In the genomic region with DNA sequence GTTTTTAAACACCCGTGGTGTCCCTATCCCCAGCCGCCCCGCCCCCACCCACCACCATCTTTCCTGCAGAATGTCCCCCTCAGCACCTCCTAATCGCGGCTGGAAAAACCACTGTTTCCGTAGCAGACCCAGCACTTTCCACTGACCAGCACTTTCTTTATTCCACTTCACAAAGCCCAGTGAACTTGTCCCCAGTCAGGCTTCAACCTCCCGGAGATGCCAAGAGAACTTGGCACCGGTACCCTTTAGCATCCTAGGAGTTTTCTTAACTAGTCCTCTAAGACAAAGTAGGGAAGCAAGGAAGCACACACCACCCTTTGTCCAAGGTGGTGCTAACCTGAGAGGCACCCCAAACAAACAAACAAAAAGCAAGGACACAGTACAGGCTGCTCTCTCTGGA, we compare ENCODE assay signal across 8 mouse cellular contexts. TPM values are rescaled to one million over a fixed set of nuclear protein-coding genes. Genes with fewer than 3 reads are reported as not detected.
DNase-seq lines count a peak whose midpoint lies in the region; ATAC-seq and TF ChIP-seq lines count a peak whose summit lies in the region.

No protein-coding gene starts in this region.

- peak; percentile 44 to 83 for DNase-seq in adrenal gland, adult (ENCODE audit: inconsistent age in 2 of 2, low spot score in 1 of 2)
- DNase-seq in adrenal gland, postnatal 4 days (ENCODE audit: low spot score in 2 of 2), result no peak
- peak; percentile 30 for DNase-seq in adrenal gland, postnatal 14 days
- peak; percentile 27 for DNase-seq in hindbrain, embryonic 10.5 days (ENCODE audit: low spot score)
- DNase-seq in layer of hippocampus, postnatal 14 days (ENCODE audit: low spot score in 2 of 2), result peak; percentile 38 to 54
- DNase-seq in lung, postnatal 25 days (ENCODE audit: low spot score), result peak; percentile 32
- DNase-seq in stomach, postnatal 0 days (ENCODE audit: low spot score), result peak; percentile 37

- peak overlapping the region; percentile 66 for H3K4me2 ChIP-seq in forebrain, embryonic 12.5 days
- peak overlapping the region; percentile 62 for H3K4me2 ChIP-seq in stomach, postnatal 0 days (replicated peaks; ENCODE audit: low read depth)

- no peak for TF ChIP-seq CTCF in stomach, postnatal 0 days (IDR thresholded peaks at IDR 0.05; ENCODE audit: low read depth)

- H3K4me1 ChIP-seq in forebrain, embryonic 12.5 days, result peaks cover 51% of the 10 kb centered on the region
- peaks cover 54% of the 10 kb centered on the region for H3K4me1 ChIP-seq in hindbrain, embryonic 10.5 days (replicated peaks)
- 0 out of 2 replicates have a peak, but pooled peaks cover 2% of the 10 kb centered on the region for H3K4me1 ChIP-seq in stomach, postnatal 0 days (replicated peaks; ENCODE audit: control insufficient read depth, insufficient read depth)

- no peaks in the 10 kb centered on the region for H3K9me3 ChIP-seq in forebrain, embryonic 12.5 days
- H3K9me3 ChIP-seq in hindbrain, embryonic 10.5 days, result no peaks in the 10 kb centered on the region
- no peaks in the 10 kb centered on the region for H3K9me3 ChIP-seq in stomach, postnatal 0 days (ENCODE audit: control insufficient read depth, low read length)

- no peak for TF ChIP-seq EP300 in stomach, postnatal 0 days (optimal IDR thresholded peaks at IDR 0.05)

- H3K36me3 ChIP-seq in forebrain, embryonic 12.5 days (replicated peaks), result no peaks in the 10 kb centered on the region
- no peaks in the 10 kb centered on the region for H3K36me3 ChIP-seq in hindbrain, embryonic 10.5 days
- no peaks in the 10 kb centered on the region for H3K36me3 ChIP-seq in stomach, postnatal 0 days (ENCODE audit: control insufficient read depth, insufficient read depth, low read length)

- no peaks in the 10 kb centered on the region for H3K27me3 ChIP-seq in forebrain, embryonic 12.5 days
- no peaks in the 10 kb centered on the region for H3K27me3 ChIP-seq in hindbrain, embryonic 10.5 days (ENCODE audit: insufficient read depth, poor library complexity, severe bottlenecking)
- H3K27me3 ChIP-seq in stomach, postnatal 0 days (ENCODE audit: control insufficient read depth, insufficient read depth, low read length), result no peaks in the 10 kb centered on the region

- ATAC-seq in forebrain, embryonic 12.5 days (ENCODE audit: low FRiP score), result no peak
- no peak for ATAC-seq in stomach, postnatal 0 days (ENCODE audit: low FRiP score, low TSS enrichment)

- WGBS in forebrain, embryonic 12.5 days, result 0% methylated on average over 8 of the region's 8 CpGs
- 1% methylated on average over 8 of the region's 8 CpGs for WGBS in hindbrain, embryonic 10.5 days
- WGBS in stomach, postnatal 0 days, result 5% methylated on average over 8 of the region's 8 CpGs

- peak overlapping the region; percentile 72 for H3K4me3 ChIP-seq in forebrain, embryonic 12.5 days (replicated peaks)
- H3K4me3 ChIP-seq in hindbrain, embryonic 10.5 days, result peak overlapping the region; percentile 80
- peak overlapping the region; percentile 86 for H3K4me3 ChIP-seq in stomach, postnatal 0 days (ENCODE audit: low read depth, low read length)

- H3K9ac ChIP-seq in forebrain, embryonic 12.5 days, result peak overlapping the region; percentile 98
- peak overlapping the region; percentile 71 for H3K9ac ChIP-seq in stomach, postnatal 0 days (ENCODE audit: low read length)

- H3K27ac ChIP-seq in forebrain, embryonic 12.5 days, result peak overlapping the region; percentile 100
- H3K27ac ChIP-seq in hindbrain, embryonic 10.5 days, result peak overlapping the region; percentile 100
- peak overlapping the region; percentile 100 for H3K27ac ChIP-seq in stomach, postnatal 0 days (replicated peaks)

RNA-seq across cellular contexts. Expression of a gene that starts 2.2 kb away (rescaled TPM):
- total RNA-seq in adrenal gland, postnatal 4 days (2021), result 10 to 100 TPM; 23.3 to 29.2 TPM
- total RNA-seq in adrenal gland, postnatal 14 days (2021), result 18.3 and 20.2 TPM in 2 replicates
- polyA plus RNA-seq in forebrain, embryonic 12.5 days (2016; fragmentation: Nextera tagmentation; extraction: Ambion mirVana), result 40.7 and 46.9 TPM in 2 replicates
- 21.7 and 28.3 TPM in 2 replicates for polyA plus RNA-seq in hindbrain, embryonic 10.5 days (2016; fragmentation: Nextera tagmentation; extraction: Ambion mirVana)
- 10 to 100 TPM; 56.1 to 56.5 TPM for total RNA-seq in layer of hippocampus, postnatal 14 days (2021)
- polyA plus RNA-seq in stomach, postnatal 0 days (2015; fragmentation: Nextera tagmentation; extraction: Ambion mirVana), result 15.4 and 16.4 TPM in 2 replicates

Comparison
In these comparisons a context has a peak if more than half of its experiments do, and no peak if none do; other contexts are left out.
1. DNase-seq: peak in adrenal gland, adult (2 of 2), adrenal gland, postnatal 14 days (single experiment), hindbrain, embryonic 10.5 days (single experiment), layer of hippocampus, postnatal 14 days (2 of 2), lung, postnatal 25 days (single experiment) and stomach, postnatal 0 days (single experiment); none in adrenal gland, postnatal 4 days (0 of 2).
2. Peak in every context shown above with its lines, with median percentiles within 50 percentile points of each other: H3K27ac ChIP-seq and H3K4me3 ChIP-seq.